Mouse (Mus musculus) liver, embryonic 14.5 days (tissue): ENCODE measurements around the gene 4930579G24Rik. TPM values are rescaled to one million over a fixed set of nuclear protein-coding genes. Genes with fewer than 3 reads are reported as not detected.

Experiments used
- ATAC-seq: fragments of 200-750 bp; cut with Nextera tagmentation; 2 replicates; pipeline ENCODE4 v1.8.0; 2017; ENCODE audit warnings: moderate number of reproducible peaks, mild to moderate bottlenecking, moderate library complexity; ENCODE audit not compliant: insufficient read depth
- DNase-seq, 3 experiments: peaks; one replicate each; pipeline ENCODE4 v3.0.0-alpha.2; 2012 to 2013; ENCODE audit warnings: low read depth in 3 of 3, low spot score in 3 of 3
- H3K27ac ChIP-seq: fragments of 300-500 bp; sonication (generic); 2 replicates; pipeline ENCODE4 v1.5.1; 2014; ENCODE audit warnings: moderate library complexity, mild to moderate bottlenecking, control low read depth, inconsistent platforms
- H3K27me3 ChIP-seq: fragments of 300-500 bp; sonication (generic); 2 replicates; pipeline ENCODE4 v1.6.1; 2014; ENCODE audit warnings: mild to moderate bottlenecking, low read length, moderate library complexity; ENCODE audit not compliant: control insufficient read depth, insufficient read depth
- H3K36me3 ChIP-seq: fragments of 300-500 bp; sonication (generic); replicated peaks from 2 replicates; pipeline ENCODE4 v1.6.1; 2014; ENCODE audit warnings: low read depth; ENCODE audit not compliant: control insufficient read depth, insufficient read depth
- H3K4me1 ChIP-seq, 2 experiments: fragments of 200-500 bp in 1 of 2; fragments of 300-500 bp in 1 of 2; sonication (generic) in 1 of 2; replicated peaks; 2 replicates each; pipeline ENCODE4 v1.6.1; 2012 to 2014; ENCODE audit warnings: antibody characterized with exemption in 1 of 2, inconsistent platforms in 1 of 2, low read length in 1 of 2; ENCODE audit not compliant: control insufficient read depth in 2 of 2, insufficient read depth in 2 of 2
- H3K4me2 ChIP-seq: fragments of 300-500 bp; sonication (generic); 2 replicates; pipeline ENCODE4 v1.6.1; 2014; ENCODE audit warnings: low read depth, mild to moderate bottlenecking, control low read depth, moderate library complexity
- H3K4me3 ChIP-seq, 2 experiments: fragments of 200-500 bp in 1 of 2; fragments of 300-500 bp in 1 of 2; sonication (generic) in 1 of 2; 2 replicates each; pipeline ENCODE4 v1.5.1; 2012 to 2014; ENCODE audit warnings: low read depth in 2 of 2, low read length in 2 of 2, mild to moderate bottlenecking in 2 of 2, control low read depth in 1 of 2, inconsistent platforms in 1 of 2, moderate library complexity in 1 of 2; ENCODE audit not compliant: insufficient read depth in 1 of 2
- H3K9ac ChIP-seq: fragments of 300-500 bp; sonication (generic); replicated peaks from 2 replicates; pipeline ENCODE4 v1.6.1; 2014; ENCODE audit warnings: mild to moderate bottlenecking, control low read depth, moderate library complexity
- H3K9me3 ChIP-seq: fragments of 300-500 bp; sonication (generic); 2 replicates; pipeline ENCODE4 v1.6.1; 2016; ENCODE audit warnings: low read length, mixed read lengths; ENCODE audit not compliant: control insufficient read depth
- CTCF ChIP-seq: IDR thresholded peaks from 2 replicates; pipeline ENCODE4 v1.5.1; 2016; ENCODE audit warnings: antibody characterized with exemption, low read depth, control low read depth
- EP300 ChIP-seq: IDR thresholded peaks from 2 replicates; pipeline ENCODE4 v1.6.1; 2016; ENCODE audit warnings: antibody characterized with exemption, low read depth
- WGBS: fragments of 180-500 bp; shearing (Covaris S2); extraction: QIAGEN DNeasy Blood & Tissue Kit; methylation state at CpG from one replicate; pipeline ENCODE4 v1.1.7; 2014; ENCODE audit not compliant: insufficient replicate concordance; 5-methylcytosine and 5-hydroxymethylcytosine counted together
- polyA plus RNA-seq, 2 experiments: library from polyadenylated mRNA; depleted of rRNA in 1 of 2; stranded (reverse) in 1 of 2; unstranded in 1 of 2; fragments of >200 nt; fragmentation: Nextera tagmentation in 1 of 2; extraction: Ambion mirVana in 1 of 2; gene quantifications; 2 replicates each; pipeline versions ENCODE4 v1.2.1 to v1.2.3; 2012 to 2014

4930579G24Rik gene
- polyA plus RNA-seq (2012; rRNA removed) (7.3 and 8.3 TPM in 2 replicates), polyA plus RNA-seq (2014; fragmentation: Nextera tagmentation; extraction: Ambion mirVana) (15.3 and 16.8 TPM in 2 replicates)

DNA sequence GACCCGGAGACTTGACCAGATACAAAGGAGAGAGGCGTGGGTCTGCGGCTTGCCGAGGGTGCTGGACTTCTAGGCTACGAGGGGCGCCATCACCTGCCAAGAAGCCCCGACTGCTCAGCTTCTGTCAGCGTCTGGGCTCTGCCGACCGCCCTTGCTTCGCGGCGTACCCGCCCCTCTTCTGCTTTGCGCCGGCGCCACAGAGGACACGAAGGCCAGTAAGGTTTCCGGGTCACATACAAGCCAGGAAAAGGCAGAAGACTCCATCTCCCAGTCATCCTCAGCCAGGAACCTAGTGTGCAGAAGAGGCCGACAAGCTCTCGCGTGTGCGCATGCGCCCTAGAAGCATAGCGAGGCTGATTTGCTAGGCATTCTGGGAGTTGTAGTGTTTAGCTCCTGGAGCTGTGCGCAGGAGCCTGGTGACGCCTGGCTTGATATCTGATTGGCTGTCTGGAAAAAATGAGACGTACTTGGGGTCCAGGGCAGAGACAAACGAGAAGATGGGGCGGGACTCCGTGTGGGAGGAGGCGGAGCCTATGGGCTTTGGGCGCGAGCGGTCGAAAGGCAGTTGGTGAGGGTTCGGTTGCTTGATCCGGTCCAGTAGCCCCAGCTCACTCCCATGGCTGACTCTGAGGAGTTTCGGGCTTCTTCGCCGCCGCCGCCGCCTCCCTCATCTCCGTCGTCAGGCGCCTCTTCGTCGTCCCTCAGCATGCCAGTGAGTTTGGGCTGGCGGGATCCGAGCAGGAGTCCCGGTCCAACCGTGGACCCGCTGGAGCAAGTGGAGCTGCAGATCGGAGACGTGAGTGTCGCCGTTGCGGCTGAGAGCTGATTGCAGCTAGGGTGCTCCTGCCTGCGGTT, at the start of gene 4930579G24Rik:
Gene 4930579G24Rik, plus strand, starts transcription at position 519 of the 855 bp plus-strand sequence.
- peaks cover 0 to 2% of the 10 kb centered on the region in 2 experiments; a peak in 2 of 4 replicates for H3K4me1 ChIP-seq
- no peaks in the 10 kb centered on the region for H3K27me3 ChIP-seq
- peak within 1 kb of the TSS; percentile 90 for H3K9ac ChIP-seq
- ATAC-seq (peak; percentile 98), DNase-seq (peak; percentile 99)
- peaks cover 18% of the 10 kb centered on the region for H3K36me3 ChIP-seq
- WGBS = under 1% methylated on average over 60 of the region's 60 CpGs
- peak within 1 kb of the TSS; percentile 90 for H3K4me2 ChIP-seq
- no peaks in the 10 kb centered on the region; the same call in 1 of the 2 replicates for H3K9me3 ChIP-seq
- H3K27ac ChIP-seq = peak within 1 kb of the TSS; percentile 87
- peak within 1 kb of the TSS; percentile 89 to 91 for H3K4me3 ChIP-seq
- 0 out of 2 replicates have a peak, but pooled peaks have one; percentile 5 for TF ChIP-seq EP300
- TF ChIP-seq CTCF = no peak

DNA sequence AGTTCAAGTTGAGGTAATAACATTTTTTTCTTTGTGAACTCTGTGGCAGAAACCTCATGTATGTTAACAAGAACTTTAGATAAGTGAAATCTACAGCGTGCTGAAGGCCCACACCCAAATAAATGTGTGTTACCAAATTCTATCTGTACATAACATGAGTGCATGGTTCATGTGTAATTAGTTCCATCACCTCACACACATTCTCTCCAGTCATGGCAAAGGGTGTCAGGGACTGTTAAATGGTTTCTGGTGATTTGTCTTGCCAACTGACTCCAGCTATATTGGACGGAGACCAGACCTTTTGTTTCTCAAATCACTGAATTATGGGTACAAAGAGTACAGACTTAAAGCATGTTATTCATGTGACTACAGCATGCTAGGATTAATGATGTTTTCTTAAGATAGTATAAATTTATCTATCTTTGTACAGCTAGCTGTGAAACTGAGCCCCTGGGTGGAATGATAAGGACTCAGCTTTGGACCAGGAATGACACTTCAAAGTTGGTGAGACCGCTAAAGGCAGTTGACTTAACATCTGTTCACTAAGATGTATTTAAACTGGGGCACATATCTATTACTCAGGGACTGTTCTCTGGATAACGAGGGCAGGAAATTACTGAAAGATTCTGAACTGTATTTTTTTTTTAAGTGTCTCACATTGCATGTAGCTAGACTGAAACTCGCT, 48.8 kb upstream of the 4930579G24Rik start:
- H3K9me3 ChIP-seq = no peaks in the 10 kb centered on the region
- H3K36me3 ChIP-seq = no peaks in the 10 kb centered on the region
- ATAC-seq (peak; percentile 92), DNase-seq (peak; percentile 81 to 94 (median 92))
- TF ChIP-seq EP300 (peak; percentile 94), CTCF (no peak)
- peak overlapping the region; percentile 95 for H3K27ac ChIP-seq
- 17% methylated on average over 5 of the region's 5 CpGs for WGBS
- peak overlapping the region; percentile 55 for H3K4me2 ChIP-seq
- H3K9ac ChIP-seq = peak overlapping the region; percentile 40; the same call in 1 of the 2 replicates
- H3K4me3 ChIP-seq = no peak overlapping the region
- no peaks in the 10 kb centered on the region for H3K27me3 ChIP-seq
- peaks cover 38 to 53% of the 10 kb centered on the region in 2 experiments for H3K4me1 ChIP-seq

DNA sequence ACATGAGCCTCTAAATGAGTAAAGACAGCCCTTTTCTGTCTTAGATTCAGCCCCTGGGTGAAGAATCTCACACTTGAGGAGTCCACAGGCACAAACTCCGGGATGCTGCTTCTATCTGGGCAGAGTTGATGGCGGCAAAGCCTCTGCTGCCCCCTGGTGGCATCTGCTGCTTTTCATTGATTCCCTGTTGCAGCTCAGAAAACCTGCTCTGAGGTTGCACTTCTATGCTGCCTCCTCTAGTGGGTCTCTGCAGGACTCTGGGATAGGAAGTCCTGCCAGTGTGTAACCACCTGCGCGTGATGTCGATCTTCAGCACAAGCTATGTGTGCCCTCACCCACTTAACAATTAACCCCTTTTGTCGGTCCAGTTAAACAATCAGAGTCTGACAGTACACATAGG, 42.1 kb upstream of the 4930579G24Rik start:
- no peak overlapping the region for H3K27ac ChIP-seq
- peaks cover 3 to 10% of the 10 kb centered on the region in 2 experiments; a peak in 3 of 4 replicates for H3K4me1 ChIP-seq
- no peaks in the 10 kb centered on the region for H3K27me3 ChIP-seq
- WGBS = 2% methylated on average over 6 of the region's 6 CpGs
- no peak overlapping the region for H3K9ac ChIP-seq
- H3K36me3 ChIP-seq = no peaks in the 10 kb centered on the region
- H3K4me3 ChIP-seq = no peak overlapping the region
- H3K4me2 ChIP-seq = peak overlapping the region; percentile 33
- TF ChIP-seq EP300 (peak; percentile 16; the same call in 1 of the 2 replicates), CTCF (peak; percentile 99)
- no peaks in the 10 kb centered on the region for H3K9me3 ChIP-seq
- ATAC-seq (peak; percentile 57), DNase-seq (peak; percentile 80 to 84 (median 81))

DNA sequence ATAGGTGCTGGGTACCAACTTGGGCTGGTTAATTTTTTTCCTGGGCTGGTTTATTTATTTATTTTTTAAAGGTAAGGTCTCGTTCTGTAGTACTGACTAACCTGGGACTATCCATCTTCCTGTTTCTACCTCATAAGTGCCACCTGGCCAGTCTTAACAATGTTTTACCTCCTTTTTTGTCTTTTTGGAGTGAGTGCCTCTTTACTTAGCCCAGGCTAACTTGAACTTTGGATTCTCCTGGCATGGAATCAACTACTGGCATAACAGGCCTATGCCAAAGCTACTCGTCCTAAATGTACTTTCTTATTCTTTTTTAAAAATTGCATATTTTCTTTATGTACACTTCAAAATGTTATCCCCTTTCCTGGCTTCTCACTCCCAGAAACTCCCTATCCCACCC, 39.2 kb upstream of the 4930579G24Rik start:
- Histone ChIP-seq H3K9me3 (no peaks in the 10 kb centered on the region), H3K27me3 (no peaks in the 10 kb centered on the region), H3K4me1 (peaks cover 3 to 10% of the 10 kb centered on the region in 2 experiments; a peak in 3 of 4 replicates), H3K36me3 (peaks cover 14% of the 10 kb centered on the region), H3K4me3 (no peak overlapping the region), H3K27ac (no peak overlapping the region), H3K4me2 (no peak overlapping the region), H3K9ac (no peak overlapping the region)
- 69% methylated on average over 2 of the region's 2 CpGs for WGBS
- no peak for DNase-seq
- no peak for TF ChIP-seq CTCF
- TF ChIP-seq EP300 = no peak
- no peak for ATAC-seq
